Mouse (Mus musculus) brain, embryonic 14.5 days (tissue): ENCODE measurements at regions not wholly inside any gene's neighbourhood (a gene's known extent, or its start where the extent isn't known, plus 50 kb on each side); places are given as distances from the start of the nearest gene placed in this dataset.

ENCODE experiments used
- DNase-seq: peaks from one replicate; pipeline ENCODE4 v3.0.0-alpha.2; 2011; ENCODE audit warnings: low read depth
- CTCF ChIP-seq: fragments of 200-500 bp; IDR thresholded peaks from 2 replicates; pipeline ENCODE4 v1.5.1; 2012; ENCODE audit warnings: inconsistent platforms, mild to moderate bottlenecking, moderate library complexity, borderline replicate concordance; ENCODE audit not compliant: insufficient read depth, insufficient read length; ENCODE audit errors: extremely low read depth
- POLR2A ChIP-seq: fragments of 200-500 bp; IDR thresholded peaks from 2 replicates; pipeline ENCODE4 v1.6.1; 2012; ENCODE audit warnings: mild to moderate bottlenecking, inconsistent platforms, borderline replicate concordance; ENCODE audit not compliant: poor library complexity, insufficient read depth, insufficient read length, severe bottlenecking; ENCODE audit errors: extremely low read depth

GRCm38 (mm10) chr5:18080761-18081160 lies 118.4 kb downstream of the Gnat3 start:
- TF ChIP-seq CTCF (no peak), POLR2A (no peak)
- DNase-seq = no peak

DNA sequence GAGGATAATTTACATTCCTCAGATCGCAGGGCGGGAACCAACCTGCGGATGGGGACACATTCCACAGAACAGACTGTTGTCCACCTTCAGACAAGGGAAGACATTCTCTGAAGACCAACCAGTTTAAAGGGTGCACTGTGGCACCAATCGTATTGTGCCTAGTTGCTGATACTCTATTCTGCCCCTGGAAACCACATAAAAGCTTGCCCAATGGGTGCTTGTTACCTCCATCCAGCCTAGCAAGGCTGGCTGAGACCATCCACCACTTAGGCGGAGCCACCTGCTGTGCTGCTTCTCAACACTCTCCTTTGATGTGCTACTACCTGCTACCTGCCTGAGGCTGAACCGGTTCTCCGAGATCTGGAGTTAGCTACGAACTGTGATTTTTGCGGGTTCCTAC lies 119.9 kb downstream of the Gnat3 start:
- no peak for TF ChIP-seq POLR2A
- no peak for TF ChIP-seq CTCF
- DNase-seq = no peak

DNA sequence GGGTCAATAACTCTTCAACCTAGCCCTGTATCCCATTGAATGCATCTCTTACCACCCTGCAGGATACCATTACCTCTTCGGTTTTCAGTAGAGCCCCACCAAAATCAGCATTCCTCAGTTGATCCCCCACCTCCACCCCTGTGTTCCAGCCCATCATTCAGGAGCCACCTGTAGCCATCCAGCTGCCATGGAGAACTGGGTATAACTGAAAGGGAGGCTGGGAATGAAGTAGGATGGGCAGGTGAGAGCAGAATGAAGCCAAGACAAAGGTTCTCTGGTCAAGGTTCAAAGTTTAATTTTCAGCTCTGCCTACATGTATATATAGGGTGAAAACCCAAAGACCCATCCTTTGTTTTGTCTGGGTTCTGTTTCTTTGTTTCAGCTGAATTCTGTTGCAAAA lies 121.4 kb downstream of the Gnat3 start:
- DNase-seq = no peak
- TF ChIP-seq CTCF (no peak), POLR2A (no peak)

- DNase-seq = peak; percentile 14
These were observed 123.1 kb downstream of the Gnat3 start for GRCm38 (mm10) chr5:18085456-18085855.

DNA sequence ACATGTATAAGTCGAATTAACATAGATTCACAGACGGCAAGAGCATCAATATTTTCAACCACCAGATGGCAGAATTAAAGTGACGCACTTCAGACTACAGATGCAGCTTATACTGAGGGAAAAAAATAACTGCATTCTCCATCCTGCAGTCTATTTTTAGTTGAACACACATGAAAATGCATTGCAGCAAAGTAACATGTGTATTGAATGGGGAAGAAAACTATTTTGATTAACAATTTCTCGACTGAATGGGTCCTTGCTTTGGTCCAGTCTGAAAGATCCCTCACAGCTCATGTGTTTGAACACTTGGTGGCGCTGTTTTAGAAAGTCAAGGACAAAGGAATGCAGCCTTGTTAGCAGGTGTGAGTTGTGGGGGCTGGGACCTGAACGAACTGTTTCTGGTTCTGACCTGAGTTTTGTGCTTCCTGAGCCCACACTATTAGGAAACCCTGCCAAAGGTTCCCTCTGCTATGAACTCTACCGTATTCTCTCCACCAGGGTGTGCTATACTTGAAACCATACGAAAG lies 125.6 kb downstream of the Gnat3 start:
- DNase-seq = peak; percentile 91
- no peak for TF ChIP-seq POLR2A
- peak; percentile 60 for TF ChIP-seq CTCF

More at GRCm38 (mm10) chr5:18085456-18085855, 123.1 kb downstream of the Gnat3 start:
- TF ChIP-seq CTCF (no peak), POLR2A (no peak)

GRCm38 (mm10) chr5:18089956-18090355 lies 127.6 kb downstream of the Gnat3 start:
- TF ChIP-seq POLR2A (no peak), CTCF (no peak)
- DNase-seq = no peak

- TF ChIP-seq POLR2A (no peak), CTCF (no peak)
- DNase-seq = peak; percentile 2
These were observed 152.7 kb downstream of the Gnat3 start for GRCm38 (mm10) chr5:18114905-18115689.

DNA sequence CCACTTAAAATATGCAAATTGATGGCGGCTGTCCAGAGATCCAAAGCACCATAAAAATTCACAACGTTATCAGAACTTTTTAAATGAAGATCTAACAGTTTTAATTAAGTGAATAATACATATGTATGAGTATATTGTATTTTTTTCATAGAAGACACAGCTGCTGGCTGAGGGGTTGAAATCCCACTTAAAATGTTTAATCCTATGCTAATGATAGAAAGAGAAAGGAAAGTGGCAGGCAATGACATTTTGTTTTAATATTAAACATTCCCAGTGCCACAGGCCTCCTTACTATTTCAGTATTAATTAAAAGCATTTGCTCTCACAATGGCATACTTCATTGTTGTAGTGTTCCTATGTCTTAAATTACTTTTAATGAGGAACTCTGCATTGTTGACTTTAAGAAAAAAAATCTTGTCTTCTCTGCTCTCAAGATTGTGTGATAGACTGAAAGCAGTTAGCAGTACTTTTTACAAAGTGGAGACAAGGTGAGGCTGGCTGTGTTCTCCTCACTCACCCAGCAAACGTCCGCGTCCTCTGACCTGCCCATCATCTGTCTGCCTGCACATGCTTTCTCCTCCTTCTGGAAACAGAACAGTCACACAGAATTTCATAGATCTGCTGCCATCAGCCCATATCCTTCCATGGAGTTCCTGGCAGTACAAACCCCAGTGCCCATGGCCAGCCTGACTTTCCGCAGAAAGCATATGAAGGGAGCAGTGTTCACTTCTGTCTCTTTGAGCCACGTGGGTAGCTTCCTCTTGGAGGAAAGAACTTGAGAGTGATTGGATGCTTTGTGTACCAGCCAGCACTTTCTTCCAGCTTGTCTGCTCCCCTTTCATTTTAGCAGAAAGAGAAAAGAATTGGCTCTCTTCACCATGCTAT lies 173.7 kb downstream of the Gnat3 start:
- no peak for TF ChIP-seq CTCF
- no peak for TF ChIP-seq POLR2A
- peak; percentile 82 for DNase-seq

- TF ChIP-seq CTCF (no peak), POLR2A (no peak)
- peak; percentile 89 for DNase-seq
These were observed 175.2 kb downstream of the Gnat3 start for GRCm38 (mm10) chr5:18137450-18138061.

DNA sequence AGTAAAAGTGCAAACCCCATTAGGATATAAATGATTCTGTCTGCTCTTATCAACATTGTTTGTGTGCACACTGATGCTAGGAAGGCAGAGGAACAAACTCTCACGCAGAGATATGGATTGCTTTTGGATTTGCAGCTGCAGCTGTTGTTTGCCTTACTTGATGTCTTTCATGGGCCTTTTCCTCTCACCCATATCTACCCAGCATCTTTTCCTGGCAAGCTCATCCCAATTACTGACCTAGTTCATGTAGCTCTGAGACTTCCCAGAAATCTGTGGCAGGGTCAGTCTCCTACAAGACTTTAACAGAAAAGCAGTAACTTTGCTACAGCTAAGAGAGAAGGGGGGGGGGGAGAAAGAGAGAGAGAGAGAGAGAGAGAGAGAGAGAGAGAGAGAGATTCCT lies 189.9 kb downstream of the Gnat3 start:
- no peak for TF ChIP-seq POLR2A
- no peak for DNase-seq

DNA sequence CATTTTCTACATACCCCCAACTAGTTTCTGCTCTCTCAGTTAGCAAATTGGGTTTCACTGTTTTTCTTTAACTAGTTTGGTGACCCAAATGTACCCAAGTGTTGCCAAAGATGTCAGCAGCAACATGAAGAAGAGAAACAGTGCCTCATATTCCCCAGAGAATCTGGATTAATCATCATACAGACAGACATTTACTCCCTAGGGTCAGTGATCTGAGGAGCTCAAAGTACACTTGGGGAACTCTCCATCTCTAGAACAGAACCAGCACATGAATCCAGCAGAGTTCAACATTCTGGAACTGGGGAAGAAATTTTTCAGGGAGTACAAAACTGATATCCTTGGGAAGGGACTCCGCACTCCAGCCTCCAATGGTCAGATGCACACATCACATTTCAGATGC lies 191.4 kb downstream of the Gnat3 start:
- TF ChIP-seq CTCF (no peak), POLR2A (no peak)
- no peak for DNase-seq
